Mouse (Mus musculus): ENCODE results near the gene Megf6.
A peak's percentile ranks its signal among the peaks of the same experiment; 100 is the strongest.

The Megf6 gene

DNA sequence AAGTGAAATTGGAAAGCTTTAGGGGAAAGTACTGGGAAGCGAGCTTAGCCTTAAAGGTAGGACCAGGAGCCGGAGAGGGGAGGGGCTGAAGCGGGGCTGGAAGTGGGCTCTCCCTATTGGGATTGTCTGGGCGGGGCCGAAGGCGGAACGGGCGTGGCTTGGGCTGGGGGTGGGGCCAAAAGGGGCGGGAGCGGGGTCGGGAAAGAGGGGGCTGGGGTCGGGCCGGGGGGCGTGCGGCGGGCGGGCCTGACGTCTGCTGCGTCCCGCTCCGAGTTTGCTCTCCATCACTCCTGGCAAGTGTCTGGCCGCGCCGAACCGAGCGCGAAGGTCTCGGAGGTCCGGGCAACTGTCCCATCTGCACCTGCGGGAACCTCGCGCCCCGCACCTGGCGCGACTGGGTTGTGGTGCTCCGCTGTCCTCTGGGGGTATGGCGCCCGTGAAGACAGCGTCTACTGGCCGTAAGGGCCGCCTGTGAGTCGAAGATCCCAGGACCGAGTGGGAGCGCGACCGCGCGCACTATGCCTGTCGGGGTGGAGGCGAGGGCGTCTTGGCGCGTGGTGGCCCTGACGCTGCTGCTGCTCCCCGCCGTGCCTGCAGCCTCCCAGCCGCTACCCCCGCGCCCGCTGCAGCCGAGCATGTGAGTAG is at the start of gene Megf6:
Megf6 (plus strand) TSS at position 225 of the 645 bp plus-strand sequence.
- DNase-seq (ENCODE audit: low spot score), result peak; percentile 90

DNA sequence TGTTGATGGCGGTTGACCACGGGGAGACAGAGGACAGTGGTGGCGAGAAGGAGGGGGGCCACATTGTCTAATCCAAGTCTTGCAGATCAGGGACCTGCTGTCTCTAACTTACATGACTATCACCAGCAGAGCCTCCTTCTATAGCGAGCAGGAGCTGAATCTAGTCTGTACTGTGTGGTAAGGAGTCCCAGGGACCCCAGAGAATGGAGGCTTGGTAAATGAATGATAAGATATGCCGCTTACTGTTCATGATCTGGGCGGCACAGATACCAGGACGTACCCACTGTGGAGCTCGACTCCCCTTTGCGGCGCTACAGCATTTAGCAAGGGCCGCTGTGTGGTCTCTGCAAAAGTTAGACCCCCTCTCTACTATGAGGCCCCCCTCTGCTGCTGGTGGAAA is 48.7 kb upstream of the Megf6 start:
- DNase-seq (ENCODE audit: low spot score), result no peak

DNA sequence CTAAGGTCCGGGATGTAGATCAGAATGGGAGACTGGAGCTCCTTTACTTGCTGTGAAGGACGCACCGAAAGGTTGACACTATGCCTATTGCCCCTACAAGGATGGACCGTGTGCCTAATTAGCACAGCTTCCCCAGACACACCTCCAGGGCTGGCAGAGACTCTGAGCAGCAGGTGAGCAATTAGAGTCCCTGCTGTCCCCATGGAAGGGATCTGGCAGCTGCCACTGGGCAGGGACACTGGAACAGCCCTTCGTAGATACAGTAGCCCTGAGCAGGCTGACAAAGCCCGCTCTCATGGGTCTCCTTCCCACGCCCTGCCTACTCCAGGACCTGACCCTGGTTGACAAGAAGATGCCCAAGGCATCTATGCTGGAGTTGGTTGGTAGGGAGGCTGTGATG is 48.2 kb upstream of the Megf6 start:
- DNase-seq (ENCODE audit: low spot score), result no peak

GRCm38 (mm10) chr4:154123553-154123952 is 47.0 kb upstream of the Megf6 start:
- DNase-seq (ENCODE audit: low spot score), result no peak

GRCm38 (mm10) chr4:154125202-154125601 is 45.3 kb upstream of the Megf6 start:
- no peak for DNase-seq (ENCODE audit: low spot score)

DNA sequence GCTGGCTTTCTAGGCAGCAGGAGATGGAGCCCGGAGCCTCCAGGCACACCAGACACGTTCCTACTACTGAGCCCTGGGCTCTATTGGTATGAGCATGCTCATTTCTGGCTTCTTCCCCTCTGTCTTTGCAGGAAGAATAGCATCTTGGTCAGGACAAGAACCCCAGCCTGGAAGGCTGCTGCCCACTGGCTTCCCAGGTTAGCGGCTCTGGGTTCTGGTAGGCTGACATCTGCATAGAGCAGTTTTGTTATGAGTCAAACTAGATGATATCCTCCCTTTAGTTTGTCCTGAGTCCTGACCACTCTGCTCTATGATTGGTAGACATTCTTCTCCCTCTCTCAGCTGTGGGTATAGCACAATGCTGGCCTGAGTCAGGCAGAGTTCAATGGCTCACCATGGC is 43.3 kb upstream of the Megf6 start:
- no peak for DNase-seq (ENCODE audit: low spot score)

- no peak for DNase-seq (ENCODE audit: low spot score)
Measured at GRCm38 (mm10) chr4:154129950-154130349, 40.6 kb upstream of the Megf6 start.

DNA sequence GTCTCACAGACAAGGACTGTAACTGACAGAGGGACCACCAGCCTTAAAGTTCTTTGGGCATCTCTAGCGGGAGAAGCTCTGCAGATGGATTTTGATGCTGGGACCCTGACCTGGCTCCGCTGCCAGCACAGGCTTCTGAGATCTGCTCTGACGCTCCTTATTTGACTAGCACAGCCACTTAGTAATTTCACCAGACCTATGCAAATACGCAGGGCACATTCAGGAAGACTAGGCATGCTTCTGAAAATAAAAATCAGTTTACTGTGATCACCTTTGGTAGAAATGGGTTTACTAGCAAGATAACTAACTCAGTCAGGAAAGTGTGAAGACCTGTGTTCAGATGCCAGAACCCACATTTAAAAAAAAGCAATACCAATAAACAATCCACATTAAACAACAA is 38.6 kb upstream of the Megf6 start:
- no peak for DNase-seq (ENCODE audit: low spot score)

GRCm38 (mm10) chr4:154134803-154135202 is 35.7 kb upstream of the Megf6 start:
- DNase-seq (ENCODE audit: low spot score), result no peak

DNA sequence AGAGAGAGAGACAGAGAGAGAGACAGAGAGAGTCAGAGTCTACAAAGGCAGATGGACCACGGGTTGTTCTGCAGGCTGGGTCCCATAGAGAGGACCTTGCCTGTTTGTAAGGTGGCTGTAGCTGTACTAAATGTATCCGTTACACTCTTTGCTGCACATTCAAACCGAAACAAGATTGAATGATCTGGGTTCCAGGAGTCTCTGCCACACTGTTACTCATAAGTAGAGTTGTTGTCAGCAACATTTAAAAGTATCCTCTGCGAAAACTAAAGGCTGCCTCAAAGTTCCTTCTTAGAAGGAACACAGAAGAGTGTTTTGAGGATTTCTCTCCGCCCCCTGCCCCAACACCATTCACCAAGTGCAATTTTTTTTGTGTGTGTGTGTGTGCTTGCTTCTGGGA is 33.4 kb upstream of the Megf6 start:
- no peak for DNase-seq (ENCODE audit: low spot score)

GRCm38 (mm10) chr4:154139671-154140181 is 30.8 kb upstream of the Megf6 start:
- DNase-seq (ENCODE audit: low spot score), result peak; percentile 33

DNA sequence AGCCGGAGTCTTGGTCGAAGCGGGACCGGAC is 30.5 kb upstream of the Megf6 start, which contains the start of gene Trp73:
Trp73 (minus strand) TSS at position 27 of the 31 bp plus-strand sequence.
- DNase-seq (ENCODE audit: low spot score), result no peak

DNA sequence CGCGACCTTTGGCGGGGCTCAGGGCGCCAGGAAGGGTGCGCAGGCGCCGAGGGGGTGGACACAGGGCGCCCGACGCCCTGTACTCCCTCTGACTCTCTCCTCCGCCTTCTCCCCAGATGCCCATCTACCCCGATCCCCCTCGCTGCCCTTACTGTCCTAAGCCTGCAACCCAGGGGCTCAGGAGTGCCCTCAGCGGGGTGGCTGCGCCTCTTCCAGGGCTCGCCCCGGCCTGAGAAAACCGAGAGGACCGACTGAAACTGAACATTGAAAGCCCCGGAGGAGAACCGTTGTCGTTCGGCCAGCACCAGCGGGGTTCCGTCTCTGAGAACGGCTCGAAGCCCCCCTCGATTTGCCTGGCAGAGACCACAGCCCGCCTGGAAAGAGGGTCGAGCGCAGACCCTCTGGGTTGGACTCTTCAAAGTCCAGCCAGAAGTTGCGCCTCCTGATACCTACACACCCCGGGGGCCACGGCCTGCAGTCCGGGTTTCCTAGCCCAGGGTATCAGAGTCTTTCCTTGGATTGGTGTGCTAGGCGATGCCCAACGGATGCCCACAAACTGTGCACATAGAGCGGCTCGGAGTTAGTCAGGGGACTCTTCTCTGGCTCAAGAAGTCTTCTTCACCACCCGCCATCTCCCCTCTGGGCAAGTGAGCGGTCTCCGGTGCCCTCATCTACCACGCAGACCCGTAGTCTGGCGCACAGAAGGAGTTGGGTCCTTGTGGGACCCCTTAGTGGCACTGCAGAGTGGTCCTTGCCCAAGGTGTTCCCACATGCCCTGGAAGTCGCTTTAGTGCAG is 30.1 kb upstream of the Megf6 start:
- DNase-seq (ENCODE audit: low spot score), result peak; percentile 46

GRCm38 (mm10) chr4:154141009-154141867 is 29.3 kb upstream of the Megf6 start:
- DNase-seq (ENCODE audit: low spot score), result peak; percentile 26

GRCm38 (mm10) chr4:154142211-154143040 is 28.1 kb upstream of the Megf6 start, which contains the start of gene Wrap73:
TSS of gene Wrap73 (plus strand) at chr4:154142372.
- peak; percentile 96 for DNase-seq (ENCODE audit: low spot score)

DNA sequence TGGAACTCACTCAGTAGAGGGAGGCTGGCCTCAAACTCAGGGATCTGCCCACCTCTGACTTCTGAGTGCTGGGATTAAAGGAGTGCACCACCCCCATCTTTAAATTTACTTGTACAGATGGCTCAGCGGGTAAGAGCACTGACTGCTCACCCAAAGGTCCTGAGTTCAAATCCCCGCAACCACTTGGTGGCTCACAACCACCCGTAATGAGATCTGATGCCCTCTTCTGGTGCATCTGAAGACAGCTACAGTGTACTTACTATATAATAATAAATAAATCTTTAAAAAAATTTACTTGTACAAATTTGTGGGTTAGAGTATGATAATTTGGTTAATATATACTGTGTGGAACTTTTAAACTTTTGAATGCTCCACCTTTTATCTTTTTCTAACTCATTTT is 25.8 kb upstream of the Megf6 start:
- no peak for DNase-seq (ENCODE audit: low spot score)

DNA sequence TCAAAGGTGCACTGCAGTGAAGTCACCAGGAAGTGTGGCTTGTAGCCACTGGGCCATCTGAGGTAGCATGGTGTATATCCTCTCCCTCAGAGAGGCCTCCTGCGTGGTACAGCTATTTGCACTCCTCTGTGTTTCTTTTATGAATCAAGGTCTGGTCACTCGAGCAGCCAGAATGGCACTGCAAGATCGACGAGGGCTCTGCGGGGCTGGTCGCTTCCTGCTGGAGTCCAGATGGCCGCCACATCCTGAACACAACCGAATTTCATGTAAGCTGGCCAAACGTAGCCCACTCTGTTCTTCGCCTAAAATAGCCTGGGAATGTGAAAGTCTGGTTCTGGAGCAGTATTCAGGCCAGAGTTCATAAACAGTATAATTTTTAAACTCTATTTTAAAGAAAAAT is 24.2 kb upstream of the Megf6 start:
- DNase-seq (ENCODE audit: low spot score), result no peak

DNA sequence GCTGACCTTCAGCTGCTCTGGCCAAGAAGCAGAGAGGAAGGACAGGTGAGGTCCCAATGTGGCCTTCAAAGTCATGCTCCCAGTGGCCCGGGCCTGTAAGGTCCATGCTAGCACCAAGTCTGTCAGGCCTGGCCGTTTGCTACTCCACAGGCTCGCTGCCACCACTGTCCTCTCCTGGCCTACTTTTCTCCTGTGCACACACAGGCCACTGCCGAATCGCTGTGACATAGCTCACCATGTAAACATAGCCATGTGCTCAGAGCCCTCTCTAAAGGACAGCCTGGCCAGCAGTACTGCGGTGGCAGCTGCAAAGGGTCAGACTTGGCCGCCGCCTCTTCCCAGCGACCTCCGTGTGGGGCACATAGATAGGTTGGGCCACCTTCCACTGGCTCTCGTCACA is 16.4 kb upstream of the Megf6 start:
- DNase-seq (ENCODE audit: low spot score), result no peak

GRCm38 (mm10) chr4:154156050-154156449 is 14.5 kb upstream of the Megf6 start:
- DNase-seq (ENCODE audit: low spot score), result no peak

DNA sequence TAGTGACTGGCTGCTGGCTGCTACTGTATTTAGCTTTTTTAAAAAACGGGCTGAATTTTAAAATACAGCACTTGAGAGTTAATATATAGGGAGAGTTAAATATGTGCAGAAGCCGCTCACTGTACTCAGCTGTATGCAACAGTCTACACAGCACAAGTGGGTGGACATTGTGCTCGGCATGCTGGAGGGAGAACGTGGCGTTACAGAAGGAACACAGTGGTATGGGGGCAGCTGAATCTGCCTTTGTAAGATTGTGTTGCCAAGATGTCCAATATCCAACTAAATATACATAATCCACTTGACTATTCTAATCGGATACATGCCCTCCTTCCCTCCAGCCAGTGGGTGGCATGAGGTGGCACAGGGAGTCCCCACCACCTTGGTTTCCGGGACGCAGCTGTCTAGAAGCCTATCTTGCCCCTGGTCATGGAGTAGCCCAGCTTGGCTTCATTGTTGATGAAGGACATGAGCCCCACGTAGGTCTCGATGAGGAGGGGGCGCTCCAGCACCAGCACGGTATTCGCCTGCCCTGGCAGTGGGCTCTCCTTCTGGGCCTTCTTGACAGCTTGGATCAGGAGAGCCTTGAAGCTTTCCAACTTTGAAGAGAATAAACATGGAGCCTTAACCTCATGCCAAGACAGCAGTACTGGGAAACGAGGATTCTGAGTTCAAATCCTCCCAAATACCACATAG is 12.4 kb upstream of the Megf6 start:
- DNase-seq (ENCODE audit: low spot score), result no peak

DNA sequence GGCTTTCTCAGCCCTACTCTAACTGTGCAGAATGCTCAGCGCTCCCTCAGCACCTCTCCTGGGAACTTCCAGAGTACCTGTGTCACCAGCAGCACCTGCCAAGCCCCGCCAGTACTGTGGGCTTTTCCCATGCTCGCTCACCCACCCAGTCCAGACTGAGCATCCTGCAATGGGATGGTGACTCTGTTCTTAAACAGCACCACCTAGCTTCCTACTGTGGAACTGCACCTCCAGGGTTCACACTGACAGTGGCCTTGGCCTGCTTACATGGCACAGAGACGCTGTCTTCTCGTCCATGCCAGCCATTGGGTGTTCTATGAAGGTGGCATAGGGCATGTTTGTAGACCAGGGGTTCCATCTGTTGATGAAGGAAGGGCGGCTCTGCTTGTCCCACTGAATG is 11.5 kb upstream of the Megf6 start:
- DNase-seq (ENCODE audit: low spot score), result peak; percentile 94

Measured in embryo, embryonic 10.5 days (tissue).